Mouse (Mus musculus): Measurements from ENCODE around the gene Arhgap44.

Gene Arhgap44

DNA sequence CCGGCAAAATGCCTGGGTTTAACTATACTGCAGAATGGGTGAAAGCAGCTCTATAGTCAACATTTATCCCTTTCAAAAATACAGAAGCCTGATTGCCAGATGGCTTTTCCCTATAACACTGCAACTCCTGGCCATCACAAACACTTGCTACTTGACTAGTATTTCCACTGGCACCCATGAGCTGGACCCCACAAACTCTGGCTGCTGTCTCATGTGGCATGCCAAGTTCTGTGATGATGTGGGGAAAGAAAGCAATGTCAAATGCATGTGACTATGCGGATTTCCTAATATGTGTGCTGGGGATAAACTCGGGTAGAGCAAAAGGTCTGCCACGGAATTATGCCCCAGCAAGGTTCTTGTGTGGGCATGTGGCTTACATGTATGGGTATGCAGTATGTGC, 156.7 kb downstream of the Arhgap44 start:
- DNase-seq (ENCODE audit: low read depth, low spot score): no peak

DNA sequence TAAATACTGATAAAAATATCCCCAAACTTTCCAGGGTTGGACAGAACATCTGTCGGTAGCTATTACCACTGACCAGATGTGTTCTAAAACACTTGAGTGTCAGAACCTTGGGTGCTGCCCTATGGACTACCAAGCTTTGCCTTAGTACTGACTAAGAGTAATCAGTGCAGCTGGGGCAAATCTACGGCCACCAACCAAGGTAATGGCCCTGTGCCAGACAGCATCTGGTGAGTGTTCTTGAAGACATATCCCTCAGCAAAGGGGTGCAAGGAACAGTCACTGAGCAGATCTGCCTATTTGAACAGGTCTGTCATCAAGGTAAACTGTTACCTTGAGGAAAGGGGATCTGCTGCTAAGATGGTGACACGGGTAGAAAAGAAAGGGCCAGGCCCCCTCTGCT, 157.9 kb downstream of the Arhgap44 start:
- DNase-seq (ENCODE audit: low read depth, low spot score): no peak

DNA sequence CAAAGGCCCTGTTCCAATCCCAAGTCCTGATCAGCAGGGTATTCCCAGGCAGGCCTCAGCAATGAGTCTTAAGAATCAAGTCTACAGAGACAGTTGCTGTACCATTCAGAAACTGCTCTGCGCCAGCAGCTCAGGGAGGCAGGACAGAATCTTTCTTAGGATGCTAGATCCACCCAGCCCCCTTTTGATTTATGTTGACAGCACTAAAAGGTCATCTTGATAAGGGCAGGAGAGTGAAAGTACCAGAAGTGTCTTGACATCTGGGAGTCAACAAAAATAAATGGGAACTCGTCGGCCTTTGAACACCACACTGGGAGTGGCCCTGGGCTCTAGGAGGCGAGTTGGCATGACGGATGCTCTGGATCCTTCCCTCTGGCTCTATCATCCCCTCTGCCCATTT, 159.2 kb downstream of the Arhgap44 start:
- DNase-seq (ENCODE audit: low read depth, low spot score): no peak

DNA sequence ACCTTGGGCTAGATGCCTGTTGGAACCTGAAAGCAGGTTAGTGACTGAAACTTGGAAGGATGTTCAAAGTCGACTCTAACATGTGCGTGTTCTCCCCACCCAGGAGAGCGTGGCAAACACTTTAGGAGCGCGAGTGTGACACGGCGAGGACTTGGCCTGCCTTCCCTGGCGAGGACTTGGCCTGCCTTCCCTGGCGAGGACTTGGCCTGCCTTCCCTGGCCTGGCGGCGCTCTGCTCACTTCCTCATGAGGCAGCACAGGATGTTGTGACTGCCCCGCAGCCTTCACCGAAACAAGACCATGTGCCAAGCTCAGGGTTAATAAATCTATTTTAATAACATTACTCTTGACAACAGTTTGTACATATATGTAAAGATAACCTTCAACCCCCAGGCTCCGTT, 161.0 kb downstream of the Arhgap44 start:
- DNase-seq (ENCODE audit: low read depth, low spot score): no peak

DNA sequence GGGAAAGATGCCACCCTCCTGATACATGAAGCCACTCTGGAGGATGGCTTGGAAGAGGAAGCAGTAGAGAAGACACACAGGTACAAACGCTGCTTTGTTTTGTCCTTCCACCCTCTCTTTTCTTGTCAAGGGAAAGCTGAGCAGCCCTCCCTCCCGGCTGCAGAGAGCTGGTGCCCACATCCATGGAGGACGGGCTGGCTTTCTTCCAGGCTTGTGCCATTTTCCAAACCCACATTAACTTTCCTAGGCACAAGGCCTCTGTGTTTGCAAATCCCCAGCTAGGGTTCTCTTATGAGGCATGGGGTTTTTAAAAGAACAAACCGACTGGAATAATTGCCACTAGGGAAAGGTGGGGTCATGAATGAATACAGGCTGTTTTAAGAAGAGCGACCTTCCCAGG, 163.1 kb downstream of the Arhgap44 start:
- DNase-seq (ENCODE audit: low read depth, low spot score): no peak

DNA sequence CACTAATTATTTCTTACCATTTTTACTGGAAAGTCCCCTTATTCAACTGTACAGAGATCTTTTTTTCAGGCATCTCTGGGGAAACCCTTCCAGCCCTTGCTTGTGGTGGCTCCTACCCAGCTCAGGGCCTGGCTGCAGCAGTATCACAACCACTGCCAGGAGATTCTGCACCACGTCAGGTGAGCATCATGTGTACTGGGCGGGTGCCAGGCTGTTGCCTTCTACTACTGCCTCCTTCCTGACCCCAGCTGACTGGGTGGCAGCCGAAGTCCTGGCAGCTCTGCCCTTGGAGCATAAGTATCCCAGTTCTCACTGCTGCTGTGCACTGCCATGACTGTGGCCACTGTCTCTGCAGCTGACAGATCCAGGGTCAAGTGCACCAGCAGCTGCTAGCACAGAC, 164.3 kb downstream of the Arhgap44 start:
- no peak for DNase-seq (ENCODE audit: low read depth, low spot score)

DNA sequence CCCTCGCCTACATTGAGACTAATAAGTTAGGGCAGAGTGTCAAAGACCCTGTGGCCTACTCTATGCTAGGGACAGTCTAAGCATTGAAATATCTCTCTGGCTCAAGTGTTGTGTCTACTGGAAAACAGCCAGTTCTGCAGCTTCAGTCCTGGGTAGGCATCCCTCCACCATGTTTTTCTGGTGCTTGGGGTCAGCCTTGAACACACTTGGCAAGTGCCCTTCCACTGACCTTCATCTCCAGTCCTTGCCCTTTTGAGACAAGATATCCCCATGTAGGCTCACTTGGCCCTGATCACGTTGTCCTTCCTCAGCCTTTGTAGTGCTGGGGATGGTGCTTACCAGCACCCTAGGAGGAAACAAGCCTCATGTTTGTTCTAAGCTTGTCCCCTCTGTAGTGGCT, 174.2 kb downstream of the Arhgap44 start:
- no peak for DNase-seq (ENCODE audit: low read depth, low spot score)

DNA sequence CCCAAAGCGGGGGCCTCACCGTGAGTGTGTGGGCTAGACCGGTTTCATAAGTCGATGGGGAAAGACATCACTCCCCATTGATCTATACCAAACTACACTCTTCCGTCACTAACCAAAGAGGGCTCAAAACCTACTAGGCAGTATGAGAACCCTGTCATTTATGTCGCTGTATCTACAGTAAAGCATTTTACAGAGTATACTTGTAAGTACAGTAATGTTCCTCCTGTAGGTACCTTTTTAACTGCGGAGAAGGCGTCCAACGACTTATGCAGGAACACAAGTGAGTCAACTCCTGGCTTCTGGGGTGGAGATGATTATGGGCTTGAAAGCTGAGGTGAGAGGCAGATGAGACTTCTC, 183.3 kb downstream of the Arhgap44 start:
- DNase-seq (ENCODE audit: low read depth, low spot score): no peak

DNA sequence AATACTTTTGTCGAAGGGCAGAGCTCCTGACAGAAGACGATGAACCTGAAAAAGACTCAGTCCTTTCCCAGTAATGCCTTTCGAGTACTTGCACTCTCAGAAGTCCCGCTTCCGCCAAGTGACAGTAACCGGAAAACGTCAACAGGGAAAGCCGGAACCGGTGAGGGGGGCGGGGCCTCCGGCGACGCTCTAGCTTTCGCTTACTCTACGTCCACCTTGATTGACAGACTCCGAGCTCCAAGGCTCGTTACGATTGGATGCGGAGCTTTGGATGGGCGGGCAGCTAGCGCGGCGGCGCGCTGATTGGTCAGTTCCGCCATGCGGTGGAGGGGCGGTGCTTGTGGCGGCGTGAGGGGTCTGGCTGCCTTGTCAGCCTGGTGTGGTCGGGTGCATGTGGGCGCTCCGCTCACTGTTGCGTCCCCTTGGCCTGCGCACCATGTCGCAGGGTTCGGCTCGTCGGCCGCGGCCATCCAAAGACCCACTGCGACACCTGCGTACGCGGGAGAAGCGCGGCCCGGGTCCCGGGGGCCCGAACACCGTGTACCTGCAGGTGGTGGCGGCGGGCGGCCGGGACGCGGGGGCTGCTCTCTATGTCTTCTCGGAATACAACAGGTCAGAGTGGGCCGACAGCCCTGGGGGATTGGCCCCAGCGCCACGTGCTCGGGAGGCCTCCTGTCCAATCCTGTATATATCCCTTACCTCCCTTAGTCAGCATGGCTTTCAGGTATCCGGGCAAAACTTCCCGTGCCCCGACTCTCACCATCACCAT, 183.9 kb downstream of the Arhgap44 start, which contains the start of gene Elac2:
TSS of gene Elac2 (plus strand) at position 319 of the 769 bp plus-strand sequence.
- DNase-seq (ENCODE audit: low read depth, low spot score): peak; percentile 98

DNA sequence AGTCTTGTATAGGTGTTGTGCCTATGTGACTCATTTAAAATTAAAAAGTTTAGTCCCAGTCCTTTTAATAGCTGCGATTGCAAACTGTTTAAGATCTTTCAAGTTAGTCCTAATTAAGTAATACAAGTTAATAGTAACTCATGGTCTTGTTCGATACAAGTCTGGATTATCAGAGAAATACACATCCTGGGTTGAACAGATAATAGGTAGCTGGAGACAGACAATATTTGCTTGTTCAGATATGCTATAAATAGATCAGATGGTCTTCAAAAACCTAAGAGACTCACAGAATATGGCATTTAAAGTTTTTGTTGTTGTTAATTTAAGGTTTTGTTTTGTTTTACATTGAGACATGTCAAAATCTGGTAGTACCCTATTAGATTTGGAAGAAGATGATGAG, 190.3 kb downstream of the Arhgap44 start:
- no peak for DNase-seq (ENCODE audit: low read depth, low spot score)

DNA sequence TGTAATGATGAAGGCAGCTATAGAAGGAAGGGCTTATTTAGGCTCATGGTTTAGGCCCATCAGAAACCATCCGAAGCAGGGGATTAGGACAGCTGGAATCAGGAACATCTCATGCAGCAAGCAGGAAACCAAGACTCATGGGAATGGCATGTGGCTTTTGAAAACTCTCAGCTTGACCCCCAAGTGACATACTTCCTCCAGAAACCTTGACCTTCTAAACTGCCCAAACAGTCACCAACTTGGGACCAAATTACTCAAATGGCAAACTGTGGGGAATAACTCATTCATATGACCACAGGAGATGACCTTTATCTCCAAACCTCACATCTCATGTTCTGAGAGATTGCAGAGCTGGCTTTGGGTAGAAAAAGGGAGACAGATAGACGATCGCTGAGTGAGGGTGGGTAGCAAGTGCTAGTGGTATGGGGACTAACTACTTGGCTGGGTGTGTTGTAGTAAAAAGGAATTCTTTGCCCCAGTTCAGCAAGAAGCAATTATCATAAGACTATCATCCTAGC, 191.2 kb downstream of the Arhgap44 start:
- no peak for DNase-seq (ENCODE audit: low read depth, low spot score)

DNA sequence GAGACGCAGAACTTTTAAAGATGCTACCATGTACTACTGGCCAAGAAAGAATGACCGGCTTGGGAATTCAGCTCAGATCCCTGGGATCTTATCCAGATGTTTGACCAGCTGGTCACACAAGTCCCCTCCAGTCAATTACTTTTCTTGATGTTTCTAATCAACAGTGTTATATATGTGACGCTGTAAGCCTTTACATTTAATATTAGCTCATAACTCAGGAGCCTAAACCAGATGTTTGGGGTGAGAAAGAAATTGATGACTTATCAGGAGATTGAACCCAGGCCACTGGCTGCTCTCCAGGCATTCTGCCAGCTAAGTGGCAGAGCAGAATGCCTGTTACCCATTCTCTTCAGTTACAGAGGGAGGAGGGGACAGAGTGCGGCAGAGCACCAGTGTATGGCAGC, 193.8 kb downstream of the Arhgap44 start:
- no peak for DNase-seq (ENCODE audit: low read depth, low spot score)

DNA sequence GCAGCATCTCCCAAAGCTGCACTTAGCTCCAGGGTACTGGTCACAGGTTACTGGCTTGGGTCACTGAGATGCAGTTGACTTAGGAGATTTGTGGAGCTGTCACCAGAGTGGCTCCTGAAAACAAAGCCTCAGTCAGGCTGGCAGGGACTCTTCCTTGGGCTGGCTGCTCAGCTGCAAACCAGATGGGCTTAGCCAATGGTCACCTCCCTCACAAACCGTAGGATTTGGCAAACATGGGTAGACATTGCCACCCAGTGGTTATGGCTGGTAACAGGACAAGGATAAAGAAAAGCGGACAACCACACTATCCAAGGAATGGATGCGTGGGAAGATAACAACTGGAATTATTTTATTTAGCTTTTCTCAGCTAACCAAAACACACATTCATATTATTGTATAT, 194.3 kb downstream of the Arhgap44 start:
- peak; percentile 43 for DNase-seq (ENCODE audit: low read depth, low spot score)

DNA sequence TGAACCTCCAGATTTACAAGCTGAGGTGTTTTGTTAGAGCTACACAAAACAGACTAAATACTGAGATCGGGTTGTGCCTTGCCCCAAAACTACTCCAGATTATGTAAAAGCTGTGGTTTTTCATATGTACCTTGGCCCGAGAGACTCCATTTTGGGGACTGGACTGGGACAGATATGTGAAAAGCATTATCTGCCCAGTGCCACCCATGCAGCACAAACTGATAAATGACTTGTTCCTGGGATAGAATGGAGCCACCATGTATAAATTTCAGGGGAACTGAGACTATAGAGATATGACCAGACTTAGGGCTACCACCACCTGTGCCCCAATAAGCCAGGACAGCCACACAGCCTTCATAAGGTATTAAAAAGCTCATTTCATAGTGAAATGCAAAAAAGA, 200.1 kb downstream of the Arhgap44 start:
- DNase-seq (ENCODE audit: low read depth, low spot score): peak; percentile 22

DNA sequence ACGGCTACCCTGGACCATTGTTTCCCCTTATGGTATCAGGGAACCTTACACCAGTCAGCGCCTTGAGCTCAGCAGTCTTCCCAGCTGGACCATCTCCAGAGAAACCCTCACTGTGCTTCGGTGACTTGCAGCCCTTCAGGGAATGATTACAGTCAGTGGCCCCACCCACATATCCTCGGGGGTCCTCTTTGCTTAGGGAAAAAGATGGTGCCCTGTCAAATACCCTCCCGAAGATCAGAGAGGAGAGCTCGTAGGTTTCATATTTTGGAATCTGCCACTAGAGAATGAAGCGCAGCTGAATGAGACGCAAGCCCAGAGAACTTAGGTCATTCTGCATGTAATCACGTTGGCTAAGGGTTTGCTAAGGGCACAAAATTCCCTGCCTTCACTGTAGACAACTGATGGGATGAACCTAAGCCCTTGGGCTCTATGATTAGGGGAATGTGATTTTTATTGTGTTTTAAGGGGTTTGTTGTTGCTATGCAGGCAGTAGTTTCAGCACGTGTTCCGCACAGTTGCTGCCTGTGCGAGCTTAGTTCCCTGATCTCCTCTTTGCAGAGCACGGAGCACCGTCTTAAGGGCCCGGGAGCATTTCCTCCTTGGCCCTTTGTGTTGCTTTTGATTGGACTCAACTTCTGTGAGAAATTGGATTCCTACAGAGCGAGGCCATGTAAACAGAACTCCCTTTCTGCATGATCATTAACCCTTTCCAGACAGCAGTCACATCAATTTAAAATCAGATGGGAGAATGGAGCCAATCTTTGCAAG, 205.6 kb downstream of the Arhgap44 start:
- DNase-seq (ENCODE audit: low read depth, low spot score): no peak
